In the genomic region with DNA sequence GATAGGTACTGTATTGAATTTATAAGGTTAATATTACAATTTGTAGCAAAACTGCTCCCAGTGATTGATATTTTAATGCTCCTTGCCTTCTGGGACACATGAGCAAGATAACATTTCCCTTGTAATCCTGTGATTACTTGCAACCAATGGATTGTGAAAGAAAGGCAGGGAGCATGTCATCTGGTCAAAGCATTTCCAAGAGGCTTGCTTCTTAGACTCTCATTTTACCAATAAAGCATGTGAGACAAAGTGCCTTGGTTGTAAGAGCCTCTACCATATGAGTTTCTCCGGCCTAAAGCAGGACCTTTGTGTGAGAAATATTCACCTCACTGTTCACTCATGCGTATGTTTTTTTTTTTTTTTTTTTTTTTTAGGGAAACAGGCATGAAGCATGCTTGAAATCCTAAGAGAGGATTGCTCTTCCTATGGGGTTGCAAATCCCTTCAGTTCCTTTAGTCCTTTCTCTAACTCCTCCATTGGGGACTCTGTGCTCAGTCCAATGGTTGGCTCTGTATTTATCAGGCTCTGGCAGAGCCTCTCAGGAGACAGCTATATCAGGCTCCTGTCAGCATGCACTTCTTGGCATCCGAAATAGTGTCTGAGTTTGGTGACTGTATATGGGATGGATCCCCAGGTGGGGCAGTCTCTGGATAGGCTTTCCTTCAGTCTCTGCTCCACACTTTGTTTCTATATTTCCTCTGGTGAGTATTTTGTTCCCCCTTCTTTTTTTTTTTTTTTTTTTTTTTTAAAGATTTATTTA, we compare ENCODE assay signal across 25 mouse cellular contexts.
DNase-seq lines count a peak whose midpoint lies in the region; ATAC-seq lines count a peak whose summit lies in the region.
"Had no signal": no experiment of that assay in that cellular context is flagged by ENCODE, and none has a peak within 500 bp of the region (broad histone marks: within the 10 kb centered on the region; RNA-seq: fewer than 3 reads in every experiment).

No protein-coding gene starts in this region.

- H3K4me3 ChIP-seq in midbrain, embryonic 13.5 days (replicated peaks), result no peak overlapping the region
- H3K4me3 ChIP-seq in midbrain, embryonic 10.5 days, result no peak overlapping the region
- H3K4me3 ChIP-seq: embryonic facial prominence, embryonic 10.5 days; hindbrain, embryonic 15.5 days; myocyte; neural tube, embryonic 13.5 days; stomach, embryonic 15.5 days had no signal

- ATAC-seq in midbrain, embryonic 13.5 days, result no peak
- ATAC-seq: forebrain, embryonic 16.5 days; midbrain, embryonic 16.5 days had no signal

- H3K4me2 ChIP-seq in midbrain, embryonic 13.5 days (replicated peaks), result no peak overlapping the region
- H3K4me2 ChIP-seq: hindbrain, embryonic 15.5 days; liver, embryonic 11.5 days; neural tube, embryonic 13.5 days; stomach, embryonic 15.5 days had no signal

- H3K27ac ChIP-seq in midbrain, embryonic 13.5 days, result peak overlapping the region; percentile 12; the same call in 1 of the 2 replicates
- H3K27ac ChIP-seq in midbrain, embryonic 10.5 days (replicated peaks), result no peak overlapping the region
- H3K27ac ChIP-seq: embryonic facial prominence, embryonic 10.5 days; stomach, embryonic 15.5 days had no signal

- peaks cover 29% of the 10 kb centered on the region for H3K4me1 ChIP-seq in midbrain, embryonic 13.5 days (replicated peaks)
- H3K4me1 ChIP-seq in midbrain, embryonic 10.5 days, result peaks cover 22% of the 10 kb centered on the region

- 46% methylated on average over 3 of the region's 3 CpGs for WGBS in midbrain, embryonic 13.5 days
- WGBS in midbrain, embryonic 10.5 days, result 76% methylated on average over 3 of the region's 3 CpGs

- intact Hi-C loops in gastrocnemius, postnatal 36 days (cut with DNase I), result no loop called here
- intact Hi-C loops in heart, postnatal 14 days (cut with DNase I), result no loop called here

- H3K27me3 ChIP-seq in midbrain, embryonic 13.5 days, result no peaks in the 10 kb centered on the region
- H3K27me3 ChIP-seq in midbrain, embryonic 10.5 days (ENCODE audit: low read depth, poor library complexity, severe bottlenecking), result no peaks in the 10 kb centered on the region
- H3K27me3 ChIP-seq: hindbrain, embryonic 15.5 days; neural tube, embryonic 13.5 days; stomach, embryonic 15.5 days had no signal

- no peaks in the 10 kb centered on the region for H3K36me3 ChIP-seq in midbrain, embryonic 13.5 days
- no peaks in the 10 kb centered on the region for H3K36me3 ChIP-seq in midbrain, embryonic 10.5 days
- H3K36me3 ChIP-seq: embryonic facial prominence, embryonic 10.5 days; hindbrain, embryonic 15.5 days; neural tube, embryonic 13.5 days; stomach, embryonic 15.5 days had no signal

- peak; percentile 49 for DNase-seq in gastrocnemius, adult 18-20 months (ENCODE audit: low spot score)
- DNase-seq in gastrocnemius, postnatal 36 days, result no peak
- peak; percentile 34 for DNase-seq in heart, adult 8-10 months (ENCODE audit: low spot score)
- DNase-seq in heart, postnatal 14 days, result no peak
- no peak for DNase-seq in midbrain, embryonic 10.5 days (ENCODE audit: low spot score)
- peak; percentile 19 for DNase-seq in heart, postnatal 4 days
- DNase-seq in left cerebral cortex, adult 9 months (ENCODE audit: low spot score in 2 of 2), result no peak
- DNase-seq: adrenal gland, postnatal 14 days; cerebellum, adult 11 months; cerebellum, adult 9-11 months; kidney, adult 8-10 months; kidney, postnatal 10 days; lung, adult 18-20 months; lung, postnatal 14 days; retina, postnatal 1 day; thymus, postnatal 25 days had no signal

- H3K9ac ChIP-seq in midbrain, embryonic 13.5 days (replicated peaks), result no peak overlapping the region
- H3K9ac ChIP-seq: hindbrain, embryonic 15.5 days; neural tube, embryonic 13.5 days; stomach, embryonic 15.5 days had no signal

- no peaks in the 10 kb centered on the region for H3K9me3 ChIP-seq in midbrain, embryonic 13.5 days
- no peaks in the 10 kb centered on the region for H3K9me3 ChIP-seq in midbrain, embryonic 10.5 days (replicated peaks)
- H3K9me3 ChIP-seq: embryonic facial prominence, embryonic 10.5 days; hindbrain, embryonic 15.5 days; neural tube, embryonic 13.5 days; stomach, embryonic 15.5 days had no signal

Comparison
In these comparisons a context has a peak if more than half of its experiments do, and no peak if none do; other contexts are left out.
1. DNase-seq: peak in gastrocnemius, adult 18-20 months (single experiment), heart, adult 8-10 months (single experiment) and heart, postnatal 4 days (single experiment); none in gastrocnemius, postnatal 36 days (0 of 2), heart, postnatal 14 days (0 of 2), midbrain, embryonic 10.5 days (single experiment) and left cerebral cortex, adult 9 months (0 of 2).